Mouse (Mus musculus): ENCODE data around the gene Dusp14.

The Dusp14 gene

DNA sequence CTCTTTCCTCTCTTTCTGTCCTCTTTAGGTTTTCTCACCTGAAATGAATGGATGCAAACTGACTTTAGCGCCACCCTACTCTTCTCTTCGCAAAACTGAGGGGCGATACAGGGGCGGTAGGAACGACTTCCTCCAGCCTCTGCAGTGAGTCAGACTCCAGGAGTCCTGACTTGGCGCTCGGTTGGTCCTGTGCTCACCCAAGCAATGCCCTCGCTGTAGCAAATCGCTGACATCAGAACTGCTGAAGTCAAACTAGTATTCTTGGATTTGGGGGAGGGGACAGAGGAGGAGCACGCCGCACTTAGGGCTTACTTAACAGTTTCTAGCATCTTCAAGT, at the start of gene Dusp14:
Gene Dusp14 (minus strand): TSS at position 228 of the 337 bp plus-strand sequence.
- DNase-seq (ENCODE audit: low spot score in 2 of 2), result no peak

DNA sequence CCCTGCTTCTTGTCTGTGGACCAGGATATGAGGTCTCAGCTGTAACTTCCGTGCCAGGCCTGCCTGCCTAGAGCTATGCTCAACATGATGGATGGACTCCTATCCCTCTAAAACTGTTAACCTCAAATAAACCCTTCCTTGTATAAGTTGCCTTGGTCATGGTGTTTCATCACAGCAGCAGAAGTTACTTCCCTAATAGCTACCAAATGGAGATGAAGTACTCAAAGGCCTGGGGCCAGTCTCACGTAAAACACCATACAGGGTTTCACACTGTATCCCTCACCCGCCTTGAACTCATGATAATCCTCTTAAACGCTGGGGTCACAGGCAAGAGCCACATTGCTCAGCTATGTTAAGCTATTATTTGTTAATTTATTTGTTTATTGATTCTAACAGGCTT, 48.4 kb upstream of the Dusp14 start:
- no peak for DNase-seq (ENCODE audit: low spot score in 2 of 2)

DNA sequence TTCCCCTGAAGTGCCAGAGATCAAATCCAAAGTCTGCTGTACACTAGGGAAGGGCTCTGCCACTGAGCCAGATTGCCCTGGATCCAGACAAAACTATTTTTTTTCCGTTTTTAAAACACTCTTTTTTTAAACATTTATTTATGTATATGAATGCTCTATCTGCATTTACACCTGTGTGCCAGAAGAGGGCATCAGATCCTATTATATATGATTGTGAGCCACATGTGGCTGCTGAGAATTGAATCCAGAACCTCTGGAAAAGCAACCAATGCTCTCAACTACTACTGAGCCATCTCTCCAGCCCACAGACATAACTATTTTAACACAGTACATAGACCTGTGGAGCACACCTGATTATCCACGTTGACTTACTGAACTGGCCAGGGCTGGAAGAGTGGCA, 47.2 kb upstream of the Dusp14 start:
- no peak for DNase-seq (ENCODE audit: low spot score in 2 of 2)

DNA sequence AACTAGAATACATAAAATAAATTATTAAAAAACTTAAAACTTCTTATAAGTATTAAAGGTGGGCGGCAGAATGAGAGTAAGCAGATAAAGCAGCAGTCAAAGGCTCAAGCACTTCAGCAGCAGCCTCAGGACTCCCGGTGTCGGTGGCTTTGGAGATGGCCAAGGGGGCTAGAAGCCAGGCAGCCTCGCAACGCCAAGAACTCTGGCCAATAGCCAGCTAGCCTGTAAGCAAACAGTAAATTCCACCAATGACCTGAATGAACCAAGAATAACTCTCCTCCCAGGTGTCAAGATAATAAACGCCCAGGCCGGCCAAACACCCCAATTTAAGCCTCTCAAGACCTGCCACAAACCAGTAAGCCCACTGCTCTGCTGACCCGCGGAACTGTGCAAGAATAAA, 46.6 kb upstream of the Dusp14 start:
- DNase-seq (ENCODE audit: low spot score in 2 of 2), result no peak

DNA sequence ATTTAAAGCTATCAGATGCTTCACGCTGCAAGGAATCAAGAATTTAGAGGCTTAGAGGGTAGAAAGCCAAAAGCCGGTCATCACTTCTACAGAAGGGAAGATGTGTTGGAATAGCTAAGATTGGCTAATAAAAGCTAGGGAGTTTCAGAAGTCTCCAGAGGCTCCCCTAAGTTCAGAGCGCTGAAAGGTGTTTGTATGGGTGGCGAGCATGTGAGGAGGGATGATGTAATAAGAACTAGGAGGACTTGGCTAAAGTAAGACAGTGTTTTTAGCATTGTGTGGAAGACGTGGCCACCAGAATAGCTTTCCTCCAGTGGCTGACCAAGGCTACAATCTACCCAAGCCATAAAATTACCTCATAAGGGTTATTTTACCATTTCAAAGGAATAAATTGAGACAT, 44.6 kb upstream of the Dusp14 start:
- DNase-seq (ENCODE audit: low spot score in 2 of 2), result no peak

DNA sequence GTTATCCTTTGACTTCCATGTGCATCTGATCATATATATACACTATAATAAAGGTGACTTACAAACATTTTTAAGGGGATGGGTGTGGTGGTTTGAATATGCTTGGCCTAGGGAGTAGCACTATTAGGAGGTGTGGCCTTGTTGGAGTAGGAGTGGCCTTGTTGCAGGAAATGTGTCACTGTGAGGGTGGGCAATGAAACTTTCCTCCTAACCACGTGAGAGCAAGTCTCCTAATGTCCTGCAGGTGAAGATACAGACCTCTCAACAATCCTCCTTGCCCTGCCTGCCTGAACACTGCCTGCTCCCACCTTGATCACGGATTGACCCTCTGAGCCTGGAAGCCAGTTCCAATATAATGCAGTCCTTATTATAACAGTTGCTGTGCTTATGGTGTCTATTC, 38.1 kb upstream of the Dusp14 start:
- no peak for DNase-seq (ENCODE audit: low spot score in 2 of 2)

DNA sequence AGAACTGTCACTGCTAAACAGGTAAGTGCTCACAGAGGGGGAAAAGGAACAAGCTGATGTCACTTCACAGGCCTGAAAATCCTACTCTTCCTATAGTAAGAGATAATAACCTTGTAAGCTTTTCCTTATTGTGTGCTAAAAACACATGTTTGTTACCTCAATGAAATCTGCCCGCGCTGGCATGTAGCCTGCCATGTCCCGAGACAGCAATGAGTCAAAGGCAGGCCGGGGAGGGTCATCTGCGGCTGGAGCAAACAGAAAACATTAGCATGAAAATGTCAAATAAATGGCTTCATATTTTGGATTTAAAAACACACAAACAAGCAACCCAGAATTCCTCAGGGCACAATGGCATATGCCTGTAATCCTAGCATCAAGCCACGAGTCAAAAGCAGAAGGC, 35.0 kb upstream of the Dusp14 start:
- no peak for DNase-seq (ENCODE audit: low spot score in 2 of 2)

DNA sequence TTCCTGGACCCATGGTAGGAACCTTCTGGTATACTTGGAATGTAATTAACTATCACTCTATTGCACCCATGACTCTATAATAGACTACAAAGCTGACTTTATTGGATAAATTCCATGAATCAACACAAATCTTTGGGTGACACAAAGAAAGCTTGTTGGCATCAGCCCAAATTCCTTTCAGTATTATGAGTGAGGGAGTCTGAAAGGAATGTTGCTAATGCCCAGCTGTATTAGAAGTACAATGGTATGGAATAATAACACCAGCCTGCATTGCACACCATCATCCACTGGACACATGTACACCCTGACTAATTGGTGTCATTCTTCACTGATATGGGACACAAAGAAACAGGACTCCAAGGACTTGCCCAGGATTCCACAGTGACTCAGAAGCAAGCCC, 32.1 kb upstream of the Dusp14 start:
- DNase-seq (ENCODE audit: low spot score in 2 of 2), result no peak

DNA sequence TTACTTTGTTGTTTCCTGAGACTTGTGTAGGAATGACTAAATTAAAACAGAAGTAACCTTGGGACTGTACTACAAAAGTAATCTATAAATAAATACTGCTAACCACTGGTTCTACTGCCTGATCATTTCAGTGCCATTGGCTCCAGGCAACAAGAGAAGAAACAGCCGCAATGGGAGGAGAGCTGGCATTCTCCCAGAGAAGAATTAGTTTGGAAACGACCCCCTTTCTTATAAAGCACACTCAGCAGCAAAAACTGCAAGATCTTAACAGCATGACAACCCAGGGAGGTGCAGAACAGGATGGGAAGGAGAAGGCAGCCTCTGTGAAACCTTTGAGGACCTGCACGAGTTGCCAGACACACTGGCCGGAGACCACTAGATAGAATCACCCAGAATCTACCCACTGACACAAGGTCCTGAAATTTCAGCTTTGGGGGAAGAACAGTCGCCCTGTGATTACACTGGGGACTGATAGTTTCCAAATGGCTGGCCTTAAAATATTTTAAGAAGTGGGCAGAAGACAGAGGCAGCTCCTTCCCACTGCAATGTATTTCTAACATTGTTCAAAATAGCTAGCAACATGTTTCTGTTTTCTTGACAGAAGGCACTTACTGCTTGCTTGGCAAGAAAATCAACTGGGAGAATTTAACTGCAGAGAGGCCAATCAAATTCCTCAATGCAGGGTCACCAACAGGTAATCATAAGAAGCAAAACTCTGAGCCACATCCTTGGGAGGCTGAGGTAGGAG, 28.4 kb upstream of the Dusp14 start:
- DNase-seq (ENCODE audit: low spot score in 2 of 2), result no peak

DNA sequence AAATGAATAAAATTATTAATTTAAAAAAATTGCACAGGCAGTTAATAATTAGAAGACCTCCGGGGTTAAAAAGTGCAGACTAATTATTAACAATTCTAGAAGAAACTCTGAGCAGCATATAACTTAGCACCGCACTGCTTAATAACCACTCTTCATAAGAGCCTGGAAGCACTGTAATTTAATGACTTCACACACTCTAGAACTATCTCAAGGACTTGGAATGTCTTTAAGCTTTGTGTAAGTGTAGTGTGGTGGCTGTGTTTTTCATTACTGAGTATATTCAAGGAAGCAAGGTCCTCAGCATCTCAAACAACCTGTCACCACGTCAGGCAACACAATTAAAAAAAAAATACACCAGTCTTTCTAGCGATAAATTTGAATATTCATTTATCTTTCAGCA, 26.0 kb upstream of the Dusp14 start:
- no peak for DNase-seq (ENCODE audit: low spot score in 2 of 2)

DNA sequence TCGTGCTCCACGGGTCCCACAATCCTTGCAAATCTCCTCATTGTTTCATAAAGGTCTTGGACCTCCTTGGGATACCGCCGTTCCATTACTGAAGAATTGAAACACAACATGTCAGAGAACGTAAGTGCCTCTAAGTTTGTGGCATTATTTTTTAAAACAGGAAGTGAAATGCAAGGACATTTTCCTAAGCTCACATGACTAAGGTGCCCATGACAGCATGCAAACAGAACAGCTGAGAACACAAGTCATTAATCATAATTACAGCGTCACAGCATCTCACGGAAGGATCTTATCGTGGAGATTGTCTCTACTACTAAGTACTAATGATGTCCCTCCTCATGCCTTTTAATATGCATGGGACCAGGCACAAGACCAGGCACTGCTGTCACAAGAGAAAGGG, 21.5 kb upstream of the Dusp14 start:
- DNase-seq (ENCODE audit: low spot score in 2 of 2), result no peak

DNA sequence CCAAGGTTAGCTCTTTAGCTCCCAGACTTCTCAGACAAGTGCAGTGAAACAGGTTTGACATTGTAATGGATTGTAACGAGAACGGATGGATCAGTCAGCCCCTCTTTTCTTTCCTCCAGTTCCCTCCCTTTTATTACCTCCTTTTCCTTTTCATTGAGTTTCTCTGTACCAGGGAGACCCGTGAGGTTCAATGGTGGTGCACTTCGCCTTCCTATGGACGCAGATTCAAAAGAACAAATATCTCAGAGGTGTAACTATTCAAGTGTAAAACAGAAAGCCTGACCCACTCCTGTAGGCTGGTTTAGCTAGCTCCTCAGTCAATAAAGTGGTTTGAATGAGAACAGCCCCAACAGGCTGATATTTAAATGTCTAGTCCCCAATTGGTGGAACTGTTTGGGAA, 12.8 kb upstream of the Dusp14 start:
- no peak for DNase-seq (ENCODE audit: low spot score in 2 of 2)

DNA sequence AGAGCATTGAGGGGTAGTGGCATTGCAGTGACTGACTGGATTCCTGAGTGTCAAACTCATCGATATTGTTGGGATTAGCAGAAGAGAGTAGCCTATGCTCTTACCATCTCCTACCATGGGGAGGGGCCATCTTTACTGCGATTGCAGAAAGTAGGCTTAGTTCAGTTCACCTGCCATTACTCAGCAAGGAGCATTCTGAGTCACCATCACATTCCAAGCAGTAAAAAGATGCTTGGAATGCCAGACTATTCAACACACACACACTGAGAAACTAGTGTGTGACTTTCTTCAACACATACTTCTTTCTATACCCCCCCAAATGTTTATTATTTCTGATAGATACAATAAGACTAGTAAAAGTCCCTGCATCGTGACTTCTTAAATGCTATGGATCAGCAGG, 11.3 kb upstream of the Dusp14 start:
- DNase-seq (ENCODE audit: low spot score in 2 of 2), result no peak

DNA sequence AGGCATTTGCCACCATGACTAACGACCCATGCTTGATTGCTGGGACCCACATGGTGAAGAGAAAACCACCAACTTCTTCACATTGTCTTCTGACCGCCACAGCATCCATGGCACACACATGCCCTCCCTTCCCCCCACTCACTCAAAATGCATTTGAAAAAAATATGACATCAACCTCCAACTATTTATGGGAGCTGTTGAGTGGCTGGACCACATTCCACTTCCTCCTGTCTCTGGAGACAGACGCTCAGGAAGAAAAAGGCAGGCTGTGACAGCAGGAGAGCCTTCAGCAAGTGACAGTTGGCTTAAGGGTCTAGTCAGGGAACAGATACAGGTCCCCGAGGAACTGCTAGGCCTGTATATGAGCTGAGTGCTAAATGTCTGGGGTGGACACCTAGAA, 10.8 kb upstream of the Dusp14 start:
- DNase-seq (ENCODE audit: low spot score in 2 of 2), result no peak

DNA sequence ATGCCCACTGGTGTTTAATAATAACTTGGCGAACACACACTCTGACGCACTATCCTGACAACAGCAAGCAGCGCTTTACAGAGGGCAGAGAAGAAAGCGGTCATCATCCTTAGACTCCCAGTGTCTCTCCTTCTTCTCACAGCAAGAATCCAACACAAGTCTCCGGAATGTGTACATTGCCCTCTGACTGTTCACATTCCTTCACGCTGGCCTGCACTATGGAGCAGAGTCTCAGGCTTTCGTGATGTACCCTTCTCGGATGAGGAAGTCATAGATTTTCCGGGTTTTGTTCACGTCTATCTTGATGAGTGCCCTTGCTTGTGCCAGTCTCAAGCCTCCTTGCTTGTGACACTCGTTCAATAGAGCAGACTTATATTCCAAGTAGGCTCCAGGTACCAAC, 10.3 kb upstream of the Dusp14 start:
- DNase-seq (ENCODE audit: low spot score in 2 of 2), result no peak

DNA sequence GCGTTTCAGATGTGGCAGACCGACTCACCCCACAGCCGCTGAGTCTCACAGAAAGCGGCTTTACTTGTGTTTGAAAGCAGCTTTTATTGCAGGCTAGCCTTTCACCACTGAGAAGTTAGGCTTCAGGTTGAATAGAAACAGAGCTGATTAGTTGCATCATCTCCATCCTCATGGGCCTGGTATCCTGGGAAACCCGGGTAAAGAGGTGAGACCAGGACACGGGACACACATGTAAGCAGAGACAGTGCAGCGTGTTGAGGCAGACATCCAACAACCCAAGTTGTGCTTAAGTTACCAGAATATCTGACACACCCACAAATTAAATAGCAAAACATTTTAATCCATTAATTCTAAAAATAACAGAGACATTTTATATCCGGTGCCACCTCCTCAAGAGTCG, 9.5 kb upstream of the Dusp14 start:
- no peak for DNase-seq (ENCODE audit: low spot score in 2 of 2)

DNA sequence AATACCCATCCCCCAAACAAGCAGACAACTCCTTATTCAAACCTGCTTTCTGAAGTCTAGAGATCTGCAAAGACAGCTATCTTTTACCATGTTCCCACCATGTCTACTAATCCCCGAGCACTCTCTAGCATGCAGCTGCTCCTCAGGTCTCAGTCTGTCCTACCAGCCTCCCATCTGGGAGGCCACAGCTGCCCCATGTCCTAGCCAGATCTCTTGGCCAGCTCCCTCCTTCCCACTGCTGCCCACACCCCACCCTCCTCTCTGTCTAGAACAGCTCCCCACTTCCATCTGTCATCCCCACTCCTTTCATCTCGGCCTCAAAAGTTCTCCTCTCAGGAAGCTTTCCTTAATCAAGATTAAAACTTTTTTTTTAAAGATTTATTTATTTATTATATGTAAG, 7.9 kb upstream of the Dusp14 start:
- DNase-seq (ENCODE audit: low spot score in 2 of 2), result no peak

DNA sequence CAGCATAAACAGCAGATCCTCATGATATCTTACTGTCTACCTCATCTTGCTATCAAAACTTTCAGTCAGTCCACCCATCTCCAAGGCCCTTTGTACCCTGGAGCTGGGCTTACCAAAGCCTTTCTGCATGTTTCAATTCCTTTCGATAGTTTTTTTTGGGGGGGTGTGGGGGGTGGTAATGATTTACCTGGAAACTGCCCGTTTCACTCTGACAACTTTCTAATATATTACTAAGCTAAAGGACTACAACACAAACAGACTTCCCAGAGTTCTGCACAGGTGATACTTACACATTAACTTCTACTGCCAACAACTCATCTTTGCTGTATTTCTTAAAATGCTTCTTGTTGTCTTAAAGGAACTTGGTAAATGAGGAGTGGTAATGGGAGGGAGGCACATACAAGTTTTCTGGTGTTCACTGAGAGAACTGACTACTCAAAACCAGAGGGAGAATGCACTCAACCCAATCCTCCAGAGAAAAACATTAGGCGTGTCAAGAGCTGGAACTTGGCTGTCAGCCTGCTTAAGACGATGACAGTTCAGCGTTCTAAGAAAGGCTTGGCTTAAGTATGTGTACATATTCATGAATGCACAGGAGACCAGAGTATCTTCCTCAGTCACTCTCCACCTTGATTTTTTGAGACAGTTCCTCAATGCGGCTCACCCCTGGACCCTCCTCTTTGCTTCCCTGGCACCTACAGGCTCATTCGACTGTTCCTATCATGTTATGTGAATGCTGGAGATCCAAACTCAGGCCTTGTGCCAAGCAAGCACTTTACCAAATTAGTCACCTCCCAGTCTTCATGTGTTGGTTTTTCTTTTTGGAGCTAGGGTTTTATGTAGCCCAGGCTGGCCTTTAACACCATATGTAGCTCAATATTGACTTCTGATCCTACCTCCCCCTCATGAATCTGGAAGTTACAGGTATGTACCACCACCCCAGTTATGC, 5.0 kb upstream of the Dusp14 start:
- DNase-seq (ENCODE audit: low spot score in 2 of 2), result no peak

DNA sequence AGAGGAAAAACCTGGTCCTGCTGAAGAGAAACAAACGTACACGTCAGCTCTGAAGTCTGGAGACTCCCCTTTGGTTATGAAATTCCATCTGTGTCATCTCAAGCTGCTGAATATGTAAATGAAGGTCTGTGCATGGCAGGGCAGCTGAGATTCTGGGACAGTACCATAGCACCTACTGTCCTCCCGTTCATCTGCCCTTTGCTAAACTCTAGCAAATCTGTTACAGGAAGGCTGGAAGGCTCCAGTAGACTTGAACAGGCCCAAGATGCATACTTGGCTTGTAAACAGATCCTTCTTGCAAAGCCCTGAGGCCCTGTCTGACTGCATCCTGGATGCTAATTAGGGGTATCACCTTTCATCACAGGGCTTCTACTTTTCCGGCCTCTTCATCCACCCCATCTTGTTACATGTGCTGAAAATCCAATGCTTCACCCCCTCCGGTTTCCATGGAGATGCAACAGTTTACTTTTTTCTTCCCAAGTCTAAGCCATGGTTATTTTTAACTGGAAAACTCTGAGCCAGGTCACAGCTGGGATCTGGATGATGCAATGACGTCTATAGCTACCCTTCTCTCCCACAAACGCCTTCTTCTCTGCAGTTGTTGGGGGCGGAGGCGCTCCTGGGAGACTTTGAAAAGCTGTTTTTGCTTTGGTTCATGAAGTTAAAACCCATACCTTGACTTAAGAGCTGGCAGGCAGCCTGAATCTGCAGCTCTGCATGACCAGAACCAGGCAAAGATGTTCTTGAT, 4.0 kb upstream of the Dusp14 start:
- DNase-seq (ENCODE audit: low spot score in 2 of 2), result no peak

DNA sequence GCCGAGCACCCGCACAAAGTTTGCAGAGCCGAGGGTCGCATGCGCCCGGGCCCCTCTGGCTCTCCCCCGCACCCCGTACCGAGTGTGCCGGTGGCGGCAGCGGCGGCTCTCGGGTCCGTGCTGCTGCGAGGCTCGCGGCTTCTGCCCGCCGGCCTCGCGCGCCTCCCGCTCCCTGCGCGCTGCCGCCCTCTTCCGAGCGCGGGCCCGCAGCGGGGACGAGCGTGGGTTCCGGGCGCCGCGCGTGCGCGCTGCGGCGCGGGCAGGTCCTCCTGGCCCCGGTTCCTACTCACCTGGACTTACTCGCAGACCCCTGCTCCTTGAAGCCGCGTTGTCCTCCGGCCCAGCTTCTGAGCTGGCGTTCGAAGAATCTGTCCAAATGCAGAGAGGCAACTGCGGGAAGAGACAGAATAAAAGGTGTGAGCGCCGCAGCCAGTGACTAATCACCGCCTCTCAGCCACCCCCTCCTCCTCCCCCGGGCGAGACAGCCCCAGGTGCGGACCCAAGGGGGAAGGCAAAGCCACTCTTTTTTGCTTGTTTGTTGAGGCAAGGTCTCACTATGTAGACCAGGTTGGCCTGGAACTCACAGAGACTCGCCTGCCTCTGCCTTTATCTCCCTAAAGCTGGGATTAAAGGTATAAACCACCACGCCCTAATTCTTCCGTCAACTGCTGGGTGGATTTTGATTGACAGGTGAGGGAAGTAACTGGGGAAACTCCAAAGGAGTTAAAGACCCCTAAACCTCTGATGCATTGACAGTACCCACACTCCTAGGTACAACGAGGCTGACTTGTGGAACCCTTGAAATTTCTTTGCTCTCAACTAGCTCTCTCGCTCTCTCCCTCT, 649 bp downstream of the Dusp14 start:
- peak; percentile 43 to 55 for DNase-seq (ENCODE audit: low spot score in 2 of 2)

DNA sequence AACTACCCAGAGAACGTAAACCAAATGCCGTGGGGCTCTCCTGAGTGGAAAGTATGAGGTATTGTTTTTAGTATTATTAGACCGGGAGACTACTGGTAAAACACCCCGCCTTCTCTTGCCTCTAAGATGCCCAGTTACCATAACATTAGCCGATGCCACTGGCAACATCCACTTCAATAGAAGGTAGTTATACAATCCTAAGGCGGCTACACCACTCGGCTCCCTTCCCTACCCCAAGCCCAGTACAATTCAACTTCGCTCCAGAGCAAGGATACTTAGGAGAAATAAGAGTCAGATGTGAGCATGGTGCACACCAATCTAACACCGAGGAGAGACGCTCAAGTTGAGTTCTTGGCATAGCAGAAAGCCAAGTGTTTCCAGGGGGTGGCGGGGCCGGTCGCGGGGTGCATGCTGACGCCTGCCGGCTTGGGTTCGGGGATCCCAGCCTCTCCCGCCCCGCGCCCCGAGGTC, 1.3 kb downstream of the Dusp14 start:
- DNase-seq (ENCODE audit: low spot score in 2 of 2), result no peak

Data from urinary bladder, postnatal 36 days (tissue).